Mouse (Mus musculus): ENCODE results near the gene Dusp9. TPM values are rescaled to one million over a fixed set of nuclear protein-coding genes. Genes with fewer than 3 reads are reported as not detected.
A peak's percentile ranks its signal among the peaks of the same experiment; 100 is the strongest.

The Dusp9 gene
- total RNA-seq, 2 experiments from 2014 or later = 0.61 to 1.5 TPM

GRCm38 (mm10) chrX:73659575-73660283 is 20.5 kb downstream of the Dusp9 start, which contains the start of gene Pnck:
Gene Pnck (minus strand): TSS chrX:73660117.
- ATAC-seq (replicated peaks; ENCODE audit: low FRiP score, low TSS enrichment, poor library complexity, severe bottlenecking) = 0 out of 2 replicates have a peak, but pooled peaks have one; percentile 10

- no peak for ATAC-seq (replicated peaks; ENCODE audit: low FRiP score, low TSS enrichment, poor library complexity, severe bottlenecking)
Measured at GRCm38 (mm10) chrX:73660284-73660665, 21.1 kb downstream of the Dusp9 start.

GRCm38 (mm10) chrX:73663143-73663542 is 23.9 kb downstream of the Dusp9 start:
- no peak for ATAC-seq (replicated peaks; ENCODE audit: low FRiP score, low TSS enrichment, poor library complexity, severe bottlenecking)

- peak; percentile 74 for ATAC-seq (replicated peaks; ENCODE audit: low FRiP score, low TSS enrichment, poor library complexity, severe bottlenecking)
Measured at GRCm38 (mm10) chrX:73672031-73672431, 32.8 kb downstream of the Dusp9 start.

- 0 out of 2 replicates have a peak, but pooled peaks have one; percentile 42 for ATAC-seq (replicated peaks; ENCODE audit: low FRiP score, low TSS enrichment, poor library complexity, severe bottlenecking)
Measured at GRCm38 (mm10) chrX:73672879-73673618, 33.8 kb downstream of the Dusp9 start, which contains the start of gene Slc6a8. Gene Slc6a8 (plus strand): TSS chrX:73673150.

- ATAC-seq (replicated peaks; ENCODE audit: low FRiP score, low TSS enrichment, poor library complexity, severe bottlenecking) = no peak
Measured at GRCm38 (mm10) chrX:73673619-73673967, 34.4 kb downstream of the Dusp9 start.

- no peak for ATAC-seq (replicated peaks; ENCODE audit: low FRiP score, low TSS enrichment, poor library complexity, severe bottlenecking)
Measured at GRCm38 (mm10) chrX:73673968-73674661, 34.9 kb downstream of the Dusp9 start.

GRCm38 (mm10) chrX:73675231-73675630 is 36.0 kb downstream of the Dusp9 start:
- ATAC-seq (replicated peaks; ENCODE audit: low FRiP score, low TSS enrichment, poor library complexity, severe bottlenecking) = no peak

- ATAC-seq (replicated peaks; ENCODE audit: low FRiP score, low TSS enrichment, poor library complexity, severe bottlenecking) = no peak
Measured at GRCm38 (mm10) chrX:73676668-73677067, 37.4 kb downstream of the Dusp9 start.

- no peak for ATAC-seq (replicated peaks; ENCODE audit: low FRiP score, low TSS enrichment, poor library complexity, severe bottlenecking)
Measured at GRCm38 (mm10) chrX:73684156-73684555, 44.9 kb downstream of the Dusp9 start.

GRCm38 (mm10) chrX:73684978-73685377 is 45.8 kb downstream of the Dusp9 start:
- ATAC-seq (replicated peaks; ENCODE audit: low FRiP score, low TSS enrichment, poor library complexity, severe bottlenecking) = no peak

GRCm38 (mm10) chrX:73685629-73686028 is 46.4 kb downstream of the Dusp9 start:
- ATAC-seq (replicated peaks; ENCODE audit: low FRiP score, low TSS enrichment, poor library complexity, severe bottlenecking) = no peak

GRCm38 (mm10) chrX:73690917-73691629 is 51.9 kb downstream of the Dusp9 start:
- peak; percentile 87 for ATAC-seq (replicated peaks; ENCODE audit: low FRiP score, low TSS enrichment, poor library complexity, severe bottlenecking)

Other genes with a start within 250 kb of the Dusp9 start
- gene Gm18336, start 240.7 kb upstream of the Dusp9 start, total RNA-seq (2014; fragmentation: Nextera tagmentation) = not detected in 2 replicates
- not detected in 2 replicates for gene Gm18336, start 240.7 kb upstream of the Dusp9 start, total RNA-seq (2017)
- gene Zfp92, start 228.3 kb upstream of the Dusp9 start, total RNA-seq (2014; fragmentation: Nextera tagmentation) = 0.04 TPM in 1 of 2 replicates, not detected in the other
- gene Zfp92, start 228.3 kb upstream of the Dusp9 start, total RNA-seq (2017) = not detected in 2 replicates
- not detected in 2 replicates for gene Trex2, start 204.1 kb upstream of the Dusp9 start, total RNA-seq (2014; fragmentation: Nextera tagmentation)
- gene Trex2, start 204.1 kb upstream of the Dusp9 start, total RNA-seq (2017) = not detected in 2 replicates
- gene Haus7, start 180.4 kb upstream of the Dusp9 start, total RNA-seq (2014; fragmentation: Nextera tagmentation) = 37.5 and 56.0 TPM in 2 replicates
- gene Haus7, start 180.4 kb upstream of the Dusp9 start, total RNA-seq (2017) = 81.1 and 85.6 TPM in 2 replicates
- gene Bgn, start 155.8 kb upstream of the Dusp9 start, total RNA-seq (2014; fragmentation: Nextera tagmentation) = 5.3 TPM in 1 of 2 replicates, not detected in the other
- gene Bgn, start 155.8 kb upstream of the Dusp9 start, total RNA-seq (2017) = 0.50 and 2.4 TPM in 2 replicates
- gene Atp2b3, start 136.3 kb upstream of the Dusp9 start, total RNA-seq (2014; fragmentation: Nextera tagmentation) = not detected in 2 replicates
- gene Atp2b3, start 136.3 kb upstream of the Dusp9 start, total RNA-seq (2017) = not detected in 2 replicates
- 2.7 TPM in 1 of 2 replicates, not detected in the other for gene Pnck, start 20.7 kb downstream of the Dusp9 start, total RNA-seq (2014; fragmentation: Nextera tagmentation)
- not detected in 2 replicates for gene Pnck, start 20.7 kb downstream of the Dusp9 start, total RNA-seq (2017)
- gene Slc6a8, start 33.7 kb downstream of the Dusp9 start, total RNA-seq (2014; fragmentation: Nextera tagmentation) = 2.0 TPM in 1 of 2 replicates, not detected in the other
- gene Slc6a8, start 33.7 kb downstream of the Dusp9 start, total RNA-seq (2017) = 0.34 TPM in 1 of 2 replicates, not detected in the other
- gene Bcap31, start 76.8 kb downstream of the Dusp9 start, total RNA-seq (2014; fragmentation: Nextera tagmentation) = 117 and 129 TPM in 2 replicates
- gene Bcap31, start 76.8 kb downstream of the Dusp9 start, total RNA-seq (2017) = 177 and 215 TPM in 2 replicates
- gene Abcd1, start 77.2 kb downstream of the Dusp9 start, total RNA-seq (2014; fragmentation: Nextera tagmentation) = 8.9 and 12.1 TPM in 2 replicates
- gene Abcd1, start 77.2 kb downstream of the Dusp9 start, total RNA-seq (2017) = 3.5 and 6.4 TPM in 2 replicates
- gene Plxnb3, start 117.7 kb downstream of the Dusp9 start, total RNA-seq (2014; fragmentation: Nextera tagmentation) = not detected in 2 replicates
- gene Plxnb3, start 117.7 kb downstream of the Dusp9 start, total RNA-seq (2017) = 0.19 TPM in 1 of 2 replicates, not detected in the other
- not detected in 2 replicates for gene Srpk3, start 135.0 kb downstream of the Dusp9 start, total RNA-seq (2014; fragmentation: Nextera tagmentation)
- gene Srpk3, start 135.0 kb downstream of the Dusp9 start, total RNA-seq (2017) = not detected in 2 replicates
- gene Idh3g, start 147.5 kb downstream of the Dusp9 start, total RNA-seq (2014; fragmentation: Nextera tagmentation) = 216 and 277 TPM in 2 replicates
- gene Idh3g, start 147.5 kb downstream of the Dusp9 start, total RNA-seq (2017) = 239 and 271 TPM in 2 replicates
- gene Ssr4, start 147.6 kb downstream of the Dusp9 start, total RNA-seq (2014; fragmentation: Nextera tagmentation) = 246 and 263 TPM in 2 replicates
- 136 and 138 TPM in 2 replicates for gene Ssr4, start 147.6 kb downstream of the Dusp9 start, total RNA-seq (2017)
- gene Pdzd4, start 185.6 kb downstream of the Dusp9 start, total RNA-seq (2014; fragmentation: Nextera tagmentation) = 0.31 TPM in 1 of 2 replicates, not detected in the other
- gene Pdzd4, start 185.6 kb downstream of the Dusp9 start, total RNA-seq (2017) = 0.30 TPM in 1 of 2 replicates, not detected in the other